Mouse (Mus musculus): ENCODE data around the gene Gm37240. TPM values are rescaled to one million over a fixed set of nuclear protein-coding genes. Genes with fewer than 3 reads are reported as not detected.
A peak's percentile ranks its signal among the peaks of the same experiment; 100 is the strongest.

Gm37240 gene
- total RNA-seq, 2 experiments from 2014 or later: 0.98 to 1.0 TPM

DNA sequence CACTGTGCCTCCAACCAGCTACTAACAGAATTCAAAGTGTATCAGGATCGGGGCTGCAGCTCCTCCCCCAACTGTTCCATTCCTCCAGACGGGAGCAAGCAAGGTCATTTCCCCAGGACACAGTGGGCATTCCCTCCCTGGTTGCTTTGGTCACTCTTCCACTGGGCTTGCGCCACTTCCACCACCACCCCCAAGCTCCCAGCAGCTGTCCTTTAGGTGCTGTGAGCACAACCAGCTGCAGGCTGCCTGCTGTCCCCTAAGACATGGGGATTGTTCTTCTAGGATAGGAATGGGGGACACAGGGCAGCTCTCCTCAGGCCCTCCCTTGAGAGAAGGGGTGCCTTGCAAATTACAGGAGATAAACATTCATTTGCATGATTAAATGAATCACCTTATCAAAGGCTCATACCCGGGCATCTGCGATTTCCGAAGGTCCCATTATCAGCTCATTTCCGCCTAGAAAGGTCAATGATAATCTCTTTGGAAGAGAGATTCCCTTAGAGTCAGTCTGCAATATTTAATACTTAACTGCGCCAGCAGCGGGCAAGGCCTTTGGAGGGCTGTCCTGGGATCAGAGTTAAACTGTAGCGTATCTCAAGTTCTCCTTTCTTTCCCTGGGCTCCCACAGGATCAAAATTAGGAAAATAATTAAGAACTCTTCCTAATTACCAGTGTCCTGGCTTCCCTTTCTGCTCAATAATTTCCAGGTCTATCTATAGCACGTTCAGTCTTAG lies 1247.4 kb downstream of the Gm37240 start:
- no peak for DNase-seq (ENCODE audit: low spot score in 2 of 2)

DNA sequence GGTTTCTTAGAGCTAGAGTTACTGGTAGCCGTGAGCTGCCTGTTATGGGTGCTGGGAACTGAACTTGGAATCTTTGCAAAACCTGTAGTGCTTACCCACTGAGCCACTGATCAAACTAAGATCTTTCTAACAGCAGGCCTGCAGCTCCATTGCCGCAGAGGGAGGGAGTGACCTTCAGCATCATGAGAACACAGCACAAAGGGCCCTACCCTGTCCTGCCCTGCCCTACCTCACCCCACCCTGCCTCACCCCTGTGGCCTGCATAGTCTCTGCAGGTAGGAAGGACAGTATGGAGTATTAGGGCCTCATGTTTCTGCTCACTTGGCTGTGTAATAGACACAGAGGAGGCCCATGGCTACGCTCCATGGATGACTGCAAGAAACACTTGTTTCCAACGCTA lies 1248.5 kb downstream of the Gm37240 start:
- DNase-seq (ENCODE audit: low spot score in 2 of 2): no peak

DNA sequence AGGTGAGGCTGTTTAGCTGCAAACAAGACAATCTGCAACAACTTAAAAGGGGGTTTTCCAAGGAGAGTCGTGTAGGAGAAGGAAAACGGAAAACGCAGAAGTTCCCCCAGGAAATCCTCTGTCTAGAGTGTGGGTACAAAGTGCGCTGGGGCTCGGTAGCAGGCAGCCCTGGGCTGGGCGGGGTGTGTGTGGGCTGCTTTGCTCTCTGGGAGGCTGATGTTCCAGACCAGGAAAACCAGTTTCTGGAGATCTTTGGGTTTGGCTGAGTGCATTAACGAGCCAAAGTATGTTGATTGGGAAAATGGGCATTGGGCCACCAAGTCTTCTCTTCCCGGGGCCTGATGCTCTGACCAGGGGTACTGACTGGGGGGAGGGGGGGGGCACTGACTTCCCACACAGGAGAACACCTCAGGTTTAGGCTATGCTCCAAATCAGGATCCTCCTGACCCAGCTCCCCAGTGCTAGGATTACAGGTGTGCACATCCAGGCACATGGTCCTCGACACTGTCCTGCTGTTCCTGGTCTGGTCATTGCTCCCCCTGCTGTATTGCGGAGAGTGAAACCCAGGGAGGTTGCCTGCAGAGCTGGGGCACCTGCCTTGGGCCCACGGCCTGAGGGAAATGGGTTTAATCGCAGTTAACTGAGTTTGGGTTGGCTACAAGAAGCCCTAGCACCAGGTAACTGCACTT lies 1249.3 kb downstream of the Gm37240 start:
- no peak for DNase-seq (ENCODE audit: low spot score in 2 of 2)

DNA sequence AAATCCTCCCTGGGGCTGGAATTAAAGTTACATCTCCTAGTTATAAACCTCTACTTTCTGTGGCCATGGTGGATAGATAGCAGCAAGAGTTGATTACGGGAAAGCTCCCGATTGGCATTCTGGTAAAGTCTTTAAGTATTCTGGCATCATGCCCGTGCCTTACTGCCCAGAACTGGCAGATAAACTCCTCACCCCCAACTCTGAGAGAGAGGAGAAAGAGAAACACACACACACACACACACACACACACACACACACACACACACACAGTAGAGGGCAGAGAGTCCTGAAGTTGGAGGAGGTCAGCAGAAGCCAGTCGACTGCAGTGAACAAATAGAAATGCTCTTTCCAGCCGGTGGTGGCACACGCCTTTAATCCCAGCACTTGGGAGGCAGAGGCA lies 1250.2 kb downstream of the Gm37240 start:
- DNase-seq (ENCODE audit: low spot score in 2 of 2): no peak

DNA sequence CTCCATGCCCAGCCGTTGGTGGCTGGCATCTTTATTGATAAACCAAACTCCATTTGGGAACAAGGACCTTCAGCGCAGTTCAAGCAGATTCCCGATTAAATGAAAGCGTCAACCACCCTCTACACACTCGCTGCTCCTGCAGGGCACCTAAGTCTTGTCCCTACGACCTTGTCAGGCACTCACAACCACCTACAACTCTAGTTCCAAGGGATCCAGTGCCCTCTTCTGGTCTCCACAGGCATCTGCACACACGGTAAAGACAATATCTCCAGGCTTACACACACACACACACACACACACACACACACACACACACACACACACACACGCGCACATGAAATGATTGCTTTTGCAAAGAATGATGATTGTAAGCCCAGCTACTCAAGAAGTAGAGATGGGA lies 1255.7 kb downstream of the Gm37240 start:
- no peak for DNase-seq (ENCODE audit: low spot score in 2 of 2)

DNA sequence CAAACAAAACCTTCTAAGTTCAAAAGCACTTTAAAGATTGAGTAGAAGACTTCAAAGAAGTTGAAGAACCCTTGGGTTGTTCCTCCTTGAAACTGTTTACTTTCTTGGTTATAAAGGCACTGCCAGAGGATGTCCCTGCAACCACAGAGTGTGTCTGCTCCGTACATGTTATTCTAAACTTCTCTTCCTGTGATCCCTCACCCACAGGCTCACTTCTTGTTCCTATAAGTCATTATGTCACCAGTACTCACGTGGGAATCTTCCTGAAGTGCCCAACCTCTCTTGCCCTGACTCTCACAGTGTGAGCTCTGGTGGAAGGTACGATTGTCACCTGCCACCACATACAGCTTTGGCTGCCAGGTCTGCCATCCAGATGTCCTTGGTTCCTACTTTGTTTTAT lies 1265.3 kb downstream of the Gm37240 start:
- no peak for DNase-seq (ENCODE audit: low spot score in 2 of 2)

DNA sequence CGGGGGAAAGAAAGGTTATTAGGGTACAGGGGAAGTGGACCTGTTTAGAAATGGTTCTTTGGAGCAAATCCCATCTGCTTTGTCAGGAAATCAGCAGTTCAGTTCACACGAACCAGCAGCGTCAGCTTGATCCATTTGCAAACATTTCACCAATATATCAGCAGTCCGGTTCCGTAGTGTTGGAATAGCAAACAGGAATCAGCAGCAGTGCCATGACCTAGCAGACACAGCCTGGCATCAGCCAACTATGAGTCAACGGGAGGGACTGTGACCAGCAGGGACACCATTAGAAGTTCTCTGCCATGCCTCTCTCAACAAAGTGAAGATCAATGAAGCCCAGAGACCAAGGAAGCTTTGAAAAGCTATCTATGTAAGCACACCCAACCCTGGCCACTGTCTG lies 1267.6 kb downstream of the Gm37240 start:
- DNase-seq (ENCODE audit: low spot score in 2 of 2): no peak

DNA sequence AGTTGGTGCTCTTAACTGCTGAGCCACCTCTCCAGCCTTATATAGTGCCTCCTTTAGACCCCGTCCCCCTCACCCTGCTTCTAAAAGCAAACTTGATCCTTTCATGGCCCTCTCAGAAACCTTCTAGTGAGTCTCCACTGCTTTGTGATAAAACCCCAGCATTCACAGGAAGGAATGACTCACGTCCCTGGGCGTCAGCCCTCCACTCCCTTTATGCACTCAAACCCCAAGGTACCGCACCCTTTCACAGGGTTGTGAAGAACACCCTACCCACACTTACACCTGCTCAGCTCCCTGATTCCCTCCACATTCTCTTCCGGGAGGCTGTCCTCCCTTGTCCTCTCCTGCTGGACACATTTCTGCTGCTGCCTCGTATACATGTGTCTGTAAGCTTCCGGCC lies 1268.3 kb downstream of the Gm37240 start:
- DNase-seq (ENCODE audit: low spot score in 2 of 2): no peak

DNA sequence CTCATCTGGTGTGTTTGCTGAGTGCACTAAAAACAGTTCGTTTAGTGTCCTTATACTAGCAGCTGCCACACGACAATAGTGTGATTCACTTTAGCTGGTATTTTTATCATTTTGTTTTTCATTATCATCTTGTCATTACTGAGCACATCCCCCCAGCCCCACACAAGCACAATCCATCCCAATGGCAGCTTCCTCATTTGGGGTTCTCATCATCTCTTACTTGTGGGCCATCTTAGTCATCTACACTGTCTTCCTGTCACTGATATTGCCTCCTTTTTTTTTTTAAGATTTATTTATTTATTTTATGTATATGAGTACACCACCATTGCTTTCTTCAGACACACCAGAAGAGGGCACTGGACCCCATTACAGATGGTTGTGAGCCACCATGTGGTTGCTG lies 1268.7 kb downstream of the Gm37240 start:
- no peak for DNase-seq (ENCODE audit: low spot score in 2 of 2)

DNA sequence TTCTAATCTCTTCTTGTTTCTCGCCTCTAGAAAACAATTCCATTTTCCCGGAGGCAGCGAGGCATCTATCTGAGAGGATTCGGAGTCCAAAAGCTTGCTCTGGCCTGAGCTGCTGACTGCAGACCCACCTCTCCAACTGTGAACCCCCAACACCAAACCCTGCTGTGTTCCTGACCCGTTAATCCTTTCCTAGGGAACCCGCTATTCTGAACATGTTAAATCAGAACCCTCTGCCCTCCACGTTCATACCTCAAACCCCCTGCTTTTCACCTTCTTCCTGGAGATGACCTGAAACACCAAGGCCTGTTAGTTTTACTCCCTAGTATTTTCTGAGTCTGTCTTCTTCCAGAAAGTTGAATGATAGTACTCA lies 1271.5 kb downstream of the Gm37240 start:
- no peak for DNase-seq (ENCODE audit: low spot score in 2 of 2)

DNA sequence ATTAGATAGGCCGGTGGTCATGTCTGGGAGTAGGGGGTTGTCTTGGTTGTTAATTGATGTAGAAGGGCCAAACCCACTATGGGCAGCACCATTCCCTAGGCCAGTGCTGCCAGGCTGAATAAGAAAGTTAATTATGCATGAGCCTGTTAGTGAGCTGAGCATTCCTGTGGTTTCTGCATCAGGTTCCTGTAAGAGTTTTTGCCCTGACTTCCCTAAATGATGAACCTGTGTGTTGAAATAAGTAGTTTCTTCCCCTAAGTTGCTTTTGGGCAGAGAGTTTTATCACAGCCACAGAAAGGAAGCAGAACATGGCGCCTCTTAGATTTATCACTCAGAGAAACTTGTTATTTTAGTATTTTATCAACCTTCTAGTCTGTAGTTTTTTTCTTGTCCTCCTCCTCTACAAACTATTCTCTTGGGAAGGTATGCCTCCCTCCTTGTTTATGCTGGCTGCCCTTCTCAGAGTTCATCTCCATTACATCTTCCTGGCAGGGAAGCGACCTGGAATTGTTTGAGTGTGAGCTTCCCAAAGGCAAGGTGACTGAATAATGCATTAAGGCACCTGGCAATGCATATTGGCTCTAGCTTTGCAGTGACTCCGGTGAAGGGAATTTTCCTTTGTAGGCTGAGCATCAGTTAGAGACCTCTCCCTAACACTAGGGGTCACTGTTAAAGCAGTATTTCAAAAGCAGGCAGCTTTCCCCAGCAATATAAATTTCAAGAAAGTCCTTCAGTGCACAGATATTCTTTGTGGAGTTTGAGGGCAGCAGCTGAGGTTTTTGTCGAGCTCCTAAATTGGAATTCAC lies 1272.1 kb downstream of the Gm37240 start:
- peak; percentile 5 to 69 for DNase-seq (ENCODE audit: low spot score in 2 of 2)

DNA sequence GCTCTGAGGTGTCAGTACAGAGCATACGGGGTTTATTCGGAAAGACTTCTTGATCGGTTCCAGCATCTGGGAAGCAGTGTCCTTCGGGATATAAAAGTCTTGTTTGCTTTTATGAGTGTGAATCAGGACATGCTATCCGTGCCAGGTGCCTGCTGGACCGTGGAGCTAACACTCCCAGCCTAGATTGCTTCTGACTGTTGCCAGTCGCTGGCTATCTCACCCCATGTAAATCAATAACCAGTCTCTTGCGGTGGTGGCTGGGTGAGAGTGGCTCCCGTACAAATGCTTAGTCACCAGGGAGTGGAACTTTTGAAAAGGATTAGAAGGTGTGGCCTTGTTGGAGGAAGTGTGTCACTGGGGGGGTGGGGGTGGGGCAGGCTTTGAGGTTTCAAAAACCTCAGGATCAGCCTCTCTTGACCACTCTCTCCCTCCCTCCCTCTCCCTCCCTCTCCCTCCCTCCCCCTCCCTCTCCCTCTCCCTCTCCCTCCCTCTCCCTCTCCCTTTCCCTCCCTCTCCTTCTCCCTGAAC lies 1277.1 kb downstream of the Gm37240 start:
- DNase-seq (ENCODE audit: low spot score in 2 of 2): no peak

DNA sequence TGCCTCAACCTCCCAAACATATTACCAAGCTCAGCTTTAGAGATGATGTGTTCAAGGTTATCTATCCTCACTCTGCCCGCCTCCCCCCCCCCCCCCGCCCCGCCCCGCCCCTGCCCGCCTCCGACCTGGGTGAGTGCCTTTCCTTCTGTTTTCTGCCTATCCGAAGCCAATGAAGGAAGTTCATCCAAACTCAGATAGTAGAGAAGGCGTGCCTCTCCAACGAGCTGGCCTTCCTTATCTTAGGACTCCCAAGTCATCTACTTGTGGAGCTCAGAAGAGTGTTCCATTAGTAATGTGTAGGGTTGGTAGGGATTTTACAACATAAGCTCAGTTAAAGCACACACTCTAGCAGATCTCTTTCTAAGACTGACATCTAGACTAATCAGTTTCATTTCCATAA lies 1284.1 kb downstream of the Gm37240 start:
- no peak for DNase-seq (ENCODE audit: low spot score in 2 of 2)

DNA sequence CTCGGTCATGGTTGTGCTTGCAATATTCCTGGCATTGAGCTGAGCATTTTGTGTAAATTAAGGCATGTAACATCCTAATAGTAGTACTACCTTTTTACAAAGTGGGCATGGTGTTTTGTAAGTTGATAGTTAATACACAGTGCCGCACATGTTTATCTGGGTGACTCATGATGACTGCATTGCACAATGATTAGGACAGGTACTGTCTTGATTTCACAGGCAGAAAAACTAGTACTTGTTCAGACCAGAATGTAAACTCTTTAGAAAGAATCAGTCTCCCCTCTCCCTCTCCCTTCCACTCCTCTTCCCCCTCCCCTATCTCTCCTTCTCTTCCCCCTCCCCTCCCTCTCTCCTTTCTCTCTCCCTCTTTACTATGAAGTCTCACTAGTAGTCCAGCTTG lies 1284.6 kb downstream of the Gm37240 start:
- no peak for DNase-seq (ENCODE audit: low spot score in 2 of 2)

DNA sequence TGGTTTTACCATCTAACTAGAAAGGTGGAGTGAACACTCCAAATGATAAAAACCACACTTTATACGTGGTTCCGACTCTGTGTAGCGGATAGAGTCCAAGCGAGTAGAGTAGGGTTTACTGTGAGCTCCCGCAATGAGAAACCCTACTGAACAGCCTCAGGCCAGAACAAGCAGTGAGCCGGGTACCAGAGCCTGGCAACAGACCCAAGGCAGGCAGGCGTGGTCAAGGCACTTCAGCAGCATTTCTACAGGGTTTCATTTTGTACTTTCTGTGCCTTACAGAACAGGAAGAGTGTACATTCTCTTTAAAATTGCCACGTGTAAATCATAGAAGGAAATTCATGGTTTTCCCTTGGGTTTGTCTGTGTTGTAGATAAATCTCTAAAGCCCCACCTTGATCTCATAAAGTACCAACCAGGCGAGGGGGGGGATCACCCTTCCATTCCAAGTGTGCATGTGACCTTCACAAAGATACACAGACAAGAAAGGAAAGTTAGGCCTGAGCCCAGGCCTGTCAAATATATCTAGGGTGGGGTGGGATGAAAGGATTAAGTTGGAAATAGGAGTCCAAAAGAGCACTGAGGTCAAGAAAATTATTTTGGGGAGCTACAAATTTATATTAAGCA lies 1285.3 kb downstream of the Gm37240 start:
- no peak for DNase-seq (ENCODE audit: low spot score in 2 of 2)

DNA sequence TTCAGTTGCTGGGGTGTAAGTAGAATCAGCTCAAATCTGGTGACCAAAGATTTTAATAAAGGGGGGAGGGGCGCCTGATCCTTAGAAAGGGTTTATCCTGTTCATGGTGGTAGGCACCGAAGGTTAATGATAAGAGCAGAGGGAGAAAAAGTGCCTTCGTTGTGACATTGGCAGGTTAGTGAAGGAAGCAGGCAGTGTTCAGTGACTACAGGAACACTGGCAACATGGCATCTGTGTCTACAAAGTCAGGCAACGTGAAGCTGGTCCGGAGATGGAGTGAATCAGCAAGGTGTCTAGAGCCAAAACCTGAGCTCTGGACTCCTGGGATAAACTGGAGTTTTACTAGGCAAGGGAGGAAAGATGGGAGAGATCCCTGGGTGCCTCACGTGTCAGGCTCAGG lies 1288.6 kb downstream of the Gm37240 start:
- DNase-seq (ENCODE audit: low spot score in 2 of 2): no peak

DNA sequence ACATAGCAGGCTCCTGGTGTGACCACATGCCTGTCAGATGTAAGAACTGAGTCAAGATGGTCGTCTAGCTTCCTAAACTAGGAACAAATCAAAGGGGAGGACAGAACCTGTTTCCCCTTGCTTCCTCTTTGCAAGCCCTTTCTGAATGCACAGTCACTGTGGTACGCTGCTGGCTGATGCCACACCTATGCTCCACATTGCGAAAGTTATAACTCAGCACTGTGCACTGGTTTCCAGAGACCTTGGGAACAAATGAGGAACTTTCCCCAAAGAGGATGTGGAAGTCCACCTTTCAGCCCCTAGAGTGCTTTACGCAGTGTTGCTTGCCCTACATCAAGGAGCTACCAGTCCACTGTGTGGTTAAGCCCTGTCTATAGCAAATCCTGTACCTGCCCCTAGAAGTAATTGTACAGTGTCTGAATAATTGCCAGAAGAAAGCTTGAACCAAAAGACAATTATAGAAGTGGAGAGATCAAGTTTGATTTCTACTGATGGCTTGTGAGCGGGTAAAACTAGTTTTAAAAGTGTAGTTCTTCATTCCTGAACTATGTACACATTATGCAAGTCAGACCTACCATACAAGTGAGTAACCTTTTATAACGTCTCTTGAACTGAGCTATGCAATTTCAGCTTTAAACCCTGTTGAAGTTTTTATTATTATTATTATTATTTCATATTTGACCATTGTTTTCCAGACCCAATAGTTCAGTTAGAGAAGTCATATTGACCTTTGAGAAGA lies 1289.2 kb downstream of the Gm37240 start:
- DNase-seq (ENCODE audit: low spot score in 2 of 2): no peak

DNA sequence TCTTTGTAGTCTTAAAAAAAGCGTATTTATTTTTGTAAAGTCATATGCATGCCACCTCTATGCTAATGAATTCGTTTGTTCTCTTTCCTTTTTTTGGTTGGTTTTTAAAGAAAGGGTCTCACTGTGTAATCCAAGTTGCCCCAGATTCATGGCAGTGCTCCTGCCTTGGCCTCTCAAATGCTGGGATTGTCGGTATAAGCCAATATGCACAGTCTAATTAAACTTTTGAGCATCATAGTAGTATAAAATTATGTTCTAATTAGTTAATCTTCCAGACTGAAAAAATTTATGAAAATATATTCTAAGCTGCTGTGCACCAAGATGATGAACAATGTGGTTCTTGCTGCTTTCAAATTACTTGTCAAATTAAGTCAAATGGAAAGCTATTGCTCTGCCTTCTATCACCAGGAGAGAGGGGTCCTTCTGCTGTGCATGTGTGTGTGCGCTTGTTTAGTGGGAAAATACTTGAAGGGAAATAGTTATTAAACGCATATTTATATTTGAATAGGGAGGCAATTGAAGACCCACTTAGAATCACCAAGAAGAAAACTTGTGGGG lies 1291.6 kb downstream of the Gm37240 start:
- peak in 1 of 2 experiments; percentile 7 for DNase-seq (ENCODE audit: low spot score in 2 of 2)

DNA sequence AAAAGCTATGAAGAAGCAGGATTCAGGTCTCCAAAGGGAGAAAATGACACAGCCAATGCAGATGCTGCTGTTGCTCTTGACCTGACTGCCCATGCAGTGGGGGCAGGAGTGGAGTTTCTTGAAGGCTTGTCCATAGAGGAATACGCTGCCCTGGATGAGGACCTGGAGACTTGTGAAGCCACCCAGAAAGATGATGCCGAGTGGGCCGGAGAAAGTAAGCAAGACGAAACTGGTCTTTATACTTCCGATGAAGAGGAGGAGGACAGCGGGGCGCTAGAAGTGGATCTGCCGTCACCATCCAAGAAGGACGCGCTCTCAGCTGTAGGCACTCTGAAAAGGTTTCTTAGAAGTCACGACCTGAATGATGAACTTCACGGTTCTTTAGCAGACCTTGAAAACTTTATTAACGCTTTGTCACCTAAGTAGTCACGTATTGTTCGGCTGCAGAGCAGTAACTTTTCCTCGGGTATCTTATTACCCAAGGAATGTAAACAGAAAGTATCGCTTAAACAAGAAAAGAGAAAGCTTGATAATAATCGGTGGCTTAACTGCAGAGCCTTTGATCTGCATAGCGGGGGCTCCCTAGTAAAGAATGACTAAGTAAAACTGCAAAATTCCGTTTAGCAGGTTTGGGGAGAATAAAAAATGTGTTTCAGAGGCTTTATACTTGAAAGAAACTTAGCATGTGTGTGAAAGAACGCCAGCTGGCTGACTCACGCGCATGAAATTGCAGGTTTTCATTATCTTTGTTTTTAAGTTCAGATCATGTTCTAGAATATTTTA lies 1292.2 kb downstream of the Gm37240 start:
- peak; percentile 7 to 61 for DNase-seq (ENCODE audit: low spot score in 2 of 2)

DNA sequence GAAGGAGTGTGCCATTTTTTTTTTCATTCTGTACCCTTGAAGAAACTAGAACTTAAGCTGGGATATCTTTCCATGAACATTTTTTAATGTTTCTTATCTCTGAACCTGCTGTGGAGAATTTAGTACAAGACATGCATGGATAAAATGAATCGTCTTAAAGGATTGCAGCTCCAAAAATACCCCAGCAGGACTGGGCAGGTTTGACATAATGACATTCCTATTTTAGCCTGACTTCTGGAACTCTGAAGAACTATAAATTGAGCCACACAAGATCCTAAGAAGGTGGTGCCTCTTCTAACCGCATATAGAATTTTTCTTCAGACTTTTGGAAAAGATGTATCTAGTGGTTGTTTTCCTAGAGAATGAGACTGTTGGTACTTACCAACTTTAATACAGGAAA lies 1294.0 kb downstream of the Gm37240 start, which contains the start of gene Tigd4:
Gene Tigd4, plus strand, starts transcription at position 301 of the 400 bp plus-strand sequence.
- DNase-seq (ENCODE audit: low spot score in 2 of 2): no peak

Measured in layer of hippocampus, postnatal 14 days (tissue).